Mouse (Mus musculus) C2C12 (cell line): ENCODE measurements around the gene Adamts17.

Source experiments
- CEBPB ChIP-seq: IDR thresholded peaks from one replicate; pipeline ENCODE4 v1.6.1; 2011; ENCODE audit warnings: low read depth, mild to moderate bottlenecking, control low read depth, moderate library complexity
- CTCF ChIP-seq: IDR thresholded peaks from one replicate; pipeline ENCODE4 v1.5.1; 2011; ENCODE audit not compliant: control insufficient read depth, insufficient read depth, insufficient read length
- FOSL1 ChIP-seq: IDR thresholded peaks from one replicate; pipeline ENCODE4 v1.8.0; 2011; ENCODE audit warnings: mild to moderate bottlenecking, low read length; ENCODE audit not compliant: poor library complexity, insufficient read depth, severe bottlenecking
- MAX ChIP-seq: IDR thresholded peaks from one replicate; pipeline ENCODE4 v1.6.1; 2011; ENCODE audit warnings: mild to moderate bottlenecking, control low read depth
- MYOD1 ChIP-seq: IDR thresholded peaks from one replicate; pipeline ENCODE4 v1.6.1; 2011; ENCODE audit warnings: low read depth; ENCODE audit not compliant: control insufficient read depth, insufficient read length
- USF1 ChIP-seq: IDR thresholded peaks from one replicate; pipeline ENCODE4 v1.6.1; 2011; ENCODE audit warnings: low read depth, mild to moderate bottlenecking, control low read depth, moderate library complexity

GRCm38 (mm10) chr7:67051089-67051718 lies 211.7 kb downstream of the Adamts17 start:
- TF ChIP-seq CTCF (no peak), CEBPB (no peak), MAX (no peak), MYOD1 (no peak), USF1 (no peak), FOSL1 (no peak)
